Mouse (Mus musculus) myocyte (in vitro differentiated cells): ENCODE data around the gene Mcemp1.

Source experiments
- CEBPB ChIP-seq: IDR thresholded peaks from 2 replicates; pipeline ENCODE4 v1.6.1; 2011; ENCODE audit warnings: mild to moderate bottlenecking, moderate library complexity; ENCODE audit not compliant: poor library complexity, insufficient read depth, severe bottlenecking
- E2F4 ChIP-seq: IDR thresholded peaks from one replicate; pipeline ENCODE4 v1.6.1; 2011; ENCODE audit warnings: mild to moderate bottlenecking, control low read depth, moderate library complexity; ENCODE audit not compliant: insufficient read depth
- MAX ChIP-seq: IDR thresholded peaks from one replicate; pipeline ENCODE4 v1.6.1; 2011; ENCODE audit warnings: low read depth, mild to moderate bottlenecking, control low read depth
- MYOD1 ChIP-seq, 3 experiments: IDR thresholded peaks; one replicate each; pipeline ENCODE4 v1.6.1; 2011; ENCODE audit warnings: control low read depth in 2 of 3, low read depth in 2 of 3, mild to moderate bottlenecking in 2 of 3, moderate library complexity in 1 of 3; ENCODE audit not compliant: insufficient read length in 2 of 3, control insufficient read depth in 1 of 3
- POLR2A ChIP-seq: IDR thresholded peaks from one replicate; pipeline ENCODE4 v1.6.1; 2011; ENCODE audit warnings: low read depth, mild to moderate bottlenecking, control low read depth, moderate library complexity; ENCODE audit not compliant: insufficient read length
- POLR2AphosphoS2 ChIP-seq: IDR thresholded peaks from one replicate; pipeline ENCODE4 v1.6.1; 2011; ENCODE audit warnings: low read depth, control low read depth; ENCODE audit not compliant: insufficient read length
- SRF ChIP-seq: IDR thresholded peaks from one replicate; pipeline ENCODE4 v1.6.1; 2011; ENCODE audit warnings: low read depth; ENCODE audit not compliant: control insufficient read depth, insufficient read length
- TCF12 ChIP-seq: IDR thresholded peaks from one replicate; pipeline ENCODE4 v1.6.1; 2011; ENCODE audit warnings: mild to moderate bottlenecking, control low read depth; ENCODE audit not compliant: poor library complexity, insufficient read depth, severe bottlenecking
- USF1 ChIP-seq: IDR thresholded peaks from one replicate; pipeline ENCODE4 v1.6.1; 2011; ENCODE audit warnings: low read depth, mild to moderate bottlenecking, control low read depth, moderate library complexity

DNA sequence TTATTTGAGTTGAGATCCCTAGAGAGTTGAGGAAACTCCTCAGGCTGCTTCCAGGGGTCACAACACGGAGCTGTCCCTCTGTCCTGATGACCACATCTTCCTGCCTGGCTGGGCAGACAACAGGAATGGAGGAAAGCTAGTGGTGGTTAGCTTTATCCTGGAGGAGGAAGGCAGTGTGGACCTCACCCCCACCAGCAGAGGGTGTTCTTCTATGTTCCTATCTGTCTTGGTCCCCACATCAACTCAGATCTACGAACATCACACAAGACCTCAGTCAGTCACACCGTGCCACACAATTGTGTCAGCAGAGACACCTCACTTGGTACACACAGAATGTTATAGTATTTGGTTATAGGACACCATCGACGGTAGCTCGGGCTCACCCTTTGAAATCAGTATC lies 22.0 kb downstream of the Mcemp1 start:
- TF ChIP-seq TCF12, result no peak
- TF ChIP-seq POLR2A, result no peak
- TF ChIP-seq CEBPB, result no peak
- no peak for TF ChIP-seq E2F4
- TF ChIP-seq POLR2AphosphoS2, result no peak
- no peak for TF ChIP-seq USF1
- no peak for TF ChIP-seq SRF
- no peak for TF ChIP-seq MAX
- no peak for TF ChIP-seq MYOD1 (IDR thresholded peaks at IDR 0.05; ENCODE audit: control insufficient read depth in 1 of 3, insufficient read length in 2 of 3, low read depth in 2 of 3)
